Mouse (Mus musculus) layer of hippocampus, adult 18-20 months (tissue): ENCODE data around the gene Ccpg1os. TPM values are rescaled to one million over a fixed set of nuclear protein-coding genes. Genes with fewer than 3 reads are reported as not detected.

Experiments
- microRNA-seq, 2 experiments: library from miRNA; unstranded; fragments of <30 nt; microRNA quantifications; one replicate each; pipeline ENCODE4 v1.2.0; 2021
- total RNA-seq, 2 experiments: library from RNA; stranded (reverse); gene quantifications; 2 replicates each; pipeline ENCODE4 v1.2.3; 2021

Gene Ccpg1os
- total RNA-seq, 2 experiments from 2014 or later, result 12.4 to 12.6 TPM

Small RNAs within 50 kb of the gene (microRNA-seq; reads per million reads assigned to microRNA genes)
- gene Gm27353, result 0 reads per million in 2 experiments

Other genes with a start within 250 kb of the Ccpg1os start
- gene Prtg, start 178.5 kb downstream of the Ccpg1os start, total RNA-seq, result 1 to 10 TPM; 3.0 to 3.1 TPM
- 10 to 100 TPM; 31.6 to 32.5 TPM for gene Pygo1, start 59.7 kb downstream of the Ccpg1os start, total RNA-seq
- 1 to 10 TPM; 3.2 to 3.7 TPM for gene Dyx1c1, start 26.6 kb downstream of the Ccpg1os start, total RNA-seq
- gene Gm44503, start 26.5 kb downstream of the Ccpg1os start, total RNA-seq, result under 1 TPM in 1 of 2 experiments, not detected in 1; 0.52 TPM
- 100 to 1,000 TPM; 149 to 152 TPM for gene Ccpg1, start within 50 bp of the Ccpg1os start, total RNA-seq
- 10 to 100 TPM; 12.7 TPM for gene Pigb, start 55.0 kb upstream of the Ccpg1os start, total RNA-seq
- 10 to 100 TPM; 12.2 to 15.4 TPM for gene Rab27a, start 59.5 kb upstream of the Ccpg1os start, total RNA-seq
- gene Khdc3, start 116.5 kb upstream of the Ccpg1os start, total RNA-seq, result 1 to 10 TPM; 4.0 to 4.3 TPM
- 1 to 10 TPM; 1.0 to 1.1 TPM for gene Gm20509, start 117.1 kb upstream of the Ccpg1os start, total RNA-seq
- 10 to 100 TPM; 61.8 to 63.9 TPM for gene Rsl24d1, start 128.0 kb upstream of the Ccpg1os start, total RNA-seq